Mouse (Mus musculus): ENCODE measurements around the gene Acyp1.
A peak's percentile ranks its signal among the peaks of the same experiment; 100 is the strongest.

The Acyp1 gene

DNA sequence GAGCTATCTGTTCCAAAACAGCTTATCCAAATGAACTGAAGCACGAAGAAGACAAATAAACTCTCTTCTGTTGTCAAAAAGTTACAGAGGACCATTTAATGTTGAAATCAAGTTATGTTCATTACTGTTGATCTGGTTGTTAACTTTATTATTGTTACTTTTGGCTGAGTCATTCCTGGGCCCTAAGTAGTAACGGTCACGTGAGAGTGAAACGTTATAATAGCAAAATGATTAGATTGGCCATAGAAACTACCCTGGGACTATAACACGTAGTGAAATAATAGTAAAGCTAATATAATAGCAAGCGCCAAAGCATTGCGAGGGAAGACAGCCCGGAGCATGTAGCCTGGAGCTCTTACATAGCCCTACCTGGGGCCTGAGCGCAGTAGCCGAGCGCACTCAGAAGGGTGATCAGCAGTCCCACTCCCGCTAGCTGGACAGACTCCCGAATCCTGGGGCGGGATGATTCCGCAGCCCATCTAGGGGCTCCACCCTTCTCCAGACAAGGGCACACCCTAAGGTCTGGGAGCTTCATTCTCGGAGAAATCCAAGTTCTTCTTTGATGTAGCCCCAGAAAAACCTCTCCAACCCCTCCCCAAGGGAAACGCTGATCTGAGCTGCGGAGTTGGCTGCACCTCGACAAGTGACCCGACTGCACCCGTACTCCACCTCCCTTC lies at the start of gene Acyp1:
TSS of gene Acyp1 (minus strand) at position 630 of the 677 bp plus-strand sequence.
- peak; percentile 57 for DNase-seq

GRCm38 (mm10) chr12:85337567-85338311 lies 49.5 kb upstream of the Acyp1 start:
- no peak for DNase-seq

- DNase-seq = no peak
These were observed 41.9 kb upstream of the Acyp1 start for GRCm38 (mm10) chr12:85330153-85330552.

DNA sequence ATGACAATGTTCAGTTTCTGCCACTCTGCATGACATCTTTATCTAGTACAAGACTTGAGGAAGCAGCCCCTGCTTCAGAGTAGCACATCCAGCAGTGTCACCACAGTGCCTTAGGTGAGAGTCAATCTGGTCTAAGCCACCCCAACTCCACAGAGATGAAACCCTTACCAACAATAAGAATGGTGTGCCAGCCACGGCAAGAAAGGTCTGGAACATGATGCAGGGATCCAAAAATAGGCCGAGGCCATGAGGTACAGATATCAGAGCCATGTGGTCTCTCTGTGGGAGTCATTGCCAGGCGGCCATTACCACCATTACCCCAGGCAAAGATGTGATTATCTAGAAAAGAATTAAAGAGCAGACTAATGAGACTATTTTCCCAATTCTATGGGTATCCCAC lies 20.4 kb upstream of the Acyp1 start:
- no peak for DNase-seq

GRCm38 (mm10) chr12:85305247-85305892 lies 17.1 kb upstream of the Acyp1 start:
- DNase-seq = peak; percentile 92

- no peak for DNase-seq
These were observed 16.5 kb upstream of the Acyp1 start for GRCm38 (mm10) chr12:85304725-85305124.

DNA sequence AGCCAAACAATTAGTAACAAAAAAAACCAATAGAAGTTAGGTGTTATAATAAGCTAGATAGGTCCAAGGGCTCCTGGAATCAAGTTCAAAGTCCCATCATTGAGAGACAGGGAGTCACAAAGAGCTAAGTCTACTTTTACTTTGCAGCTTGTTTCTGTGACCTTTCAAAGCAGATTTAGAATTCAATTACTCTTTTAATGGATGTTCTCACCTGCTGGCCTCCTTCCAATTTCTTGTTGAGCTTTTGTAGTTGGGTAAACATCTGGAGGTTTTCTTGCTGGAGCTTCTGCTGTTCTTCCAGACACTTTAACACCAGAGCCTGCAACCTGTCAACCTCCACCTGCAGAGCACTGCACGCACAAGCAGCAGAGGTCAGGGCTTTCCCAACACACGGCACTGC lies 15.0 kb upstream of the Acyp1 start:
- DNase-seq = no peak

- DNase-seq = peak; percentile 26
These were observed 10.6 kb upstream of the Acyp1 start for GRCm38 (mm10) chr12:85298835-85299180.

- DNase-seq = peak; percentile 40
These were observed 10.0 kb upstream of the Acyp1 start for GRCm38 (mm10) chr12:85298127-85298834.

- no peak for DNase-seq
These were observed 9.2 kb upstream of the Acyp1 start for GRCm38 (mm10) chr12:85297345-85297997.

DNA sequence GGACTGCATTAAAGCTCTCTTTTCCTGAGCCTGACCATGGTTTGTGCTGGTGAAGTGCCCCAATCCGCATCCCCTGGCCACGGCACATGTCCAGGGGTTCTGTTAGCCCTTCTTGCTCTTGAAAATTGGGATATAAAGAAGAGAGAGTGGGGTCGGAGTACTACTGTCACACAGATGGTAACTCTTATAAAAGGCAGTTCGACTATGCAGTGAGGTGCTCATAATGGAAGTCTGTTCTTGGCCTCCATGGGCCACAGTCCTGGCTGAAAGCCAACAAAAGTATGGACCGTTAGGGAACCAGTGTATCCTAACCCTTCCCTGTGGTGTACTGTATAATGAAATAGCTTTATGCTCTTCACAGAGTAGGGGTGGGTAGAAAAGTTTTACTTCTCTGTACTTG lies 8.7 kb upstream of the Acyp1 start:
- DNase-seq = no peak

DNA sequence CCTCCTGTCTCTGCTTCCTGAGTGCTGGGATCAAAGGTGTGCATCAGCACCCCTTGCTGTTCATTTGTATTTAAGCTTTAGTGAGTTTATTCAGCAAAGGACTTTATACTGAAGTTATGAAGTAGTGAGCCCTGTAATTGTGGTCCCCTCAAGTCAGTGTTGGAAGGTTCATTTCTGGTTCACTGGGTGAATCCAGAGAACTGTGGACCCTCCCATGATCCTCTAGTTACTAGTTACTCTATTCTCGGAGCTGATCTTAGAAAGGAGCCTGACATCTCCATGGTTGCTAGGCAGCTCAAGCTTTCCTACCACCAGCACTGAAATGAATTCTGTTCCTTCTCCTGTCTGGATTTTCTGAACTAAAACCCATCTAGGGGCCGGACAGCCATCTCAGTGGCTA lies 7.3 kb upstream of the Acyp1 start:
- DNase-seq = no peak

- no peak for DNase-seq
These were observed 4.7 kb upstream of the Acyp1 start for GRCm38 (mm10) chr12:85292906-85293305.

GRCm38 (mm10) chr12:85292288-85292687 lies 4.0 kb upstream of the Acyp1 start:
- DNase-seq = no peak

GRCm38 (mm10) chr12:85291541-85291940 lies 3.3 kb upstream of the Acyp1 start:
- no peak for DNase-seq

GRCm38 (mm10) chr12:85290633-85291032 lies 2.4 kb upstream of the Acyp1 start:
- DNase-seq = peak; percentile 38

- DNase-seq = peak; percentile 61
These were observed 1.1 kb upstream of the Acyp1 start for GRCm38 (mm10) chr12:85289157-85290000.

DNA sequence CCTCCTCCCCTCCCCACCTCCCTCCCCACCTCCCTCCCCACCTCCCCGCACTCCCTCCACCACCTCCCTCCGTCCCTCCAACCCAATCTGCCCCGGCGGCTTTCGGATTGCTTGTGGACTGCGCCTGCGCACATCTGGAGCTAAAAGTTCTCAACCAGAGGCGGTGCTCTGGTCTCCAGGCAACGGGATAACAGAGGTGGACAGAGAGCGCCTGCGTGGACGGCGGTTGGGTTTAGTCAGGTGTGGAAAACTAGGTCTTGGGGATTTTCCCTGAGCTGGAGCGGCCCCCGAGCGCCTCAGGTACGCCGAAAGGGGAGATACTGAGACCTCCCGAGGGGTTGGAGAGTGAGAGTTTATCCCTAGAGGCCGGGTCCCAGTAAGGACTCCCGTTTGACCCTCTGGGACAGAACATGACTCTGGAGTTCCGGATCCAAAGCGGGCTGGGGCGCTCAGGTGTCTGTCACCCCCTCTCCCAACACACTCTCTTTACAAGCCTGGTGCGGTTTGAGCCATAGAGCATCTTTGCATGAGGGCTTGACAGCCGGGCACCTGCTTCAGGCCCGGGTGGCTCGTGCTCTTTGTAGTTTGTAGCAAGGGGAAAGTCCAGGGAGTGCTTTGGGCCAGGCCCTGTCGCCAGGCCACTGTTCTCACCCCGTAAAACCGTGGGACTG lies 383 bp upstream of the Acyp1 start, which contains the start of gene Zc2hc1c:
TSS of gene Zc2hc1c (plus strand) at position 106 of the 671 bp plus-strand sequence.
- DNase-seq = peak; percentile 96

DNA sequence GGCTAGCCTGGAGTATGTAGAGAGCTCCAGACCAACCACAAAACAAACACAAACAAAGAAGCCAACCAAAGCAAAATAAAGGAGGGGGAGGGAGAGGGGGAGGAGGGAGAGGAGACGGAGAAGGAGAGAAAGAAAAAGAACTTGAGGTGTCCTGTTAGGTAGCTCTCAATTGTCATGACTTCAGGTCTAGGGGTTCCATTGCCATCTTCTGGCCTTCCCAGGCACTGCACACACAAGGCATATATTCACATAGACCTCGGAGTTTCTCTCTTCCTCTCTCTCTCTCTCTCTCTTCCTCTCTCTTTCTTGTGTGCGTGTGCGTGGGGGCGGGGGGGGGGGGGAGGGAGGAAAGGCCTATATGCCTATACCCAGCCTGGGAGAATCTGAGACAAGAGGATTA lies 1.3 kb downstream of the Acyp1 start:
- peak; percentile 57 for DNase-seq

GRCm38 (mm10) chr12:85284996-85285395 lies 3.2 kb downstream of the Acyp1 start:
- no peak for DNase-seq

- DNase-seq = no peak
These were observed 3.9 kb downstream of the Acyp1 start for GRCm38 (mm10) chr12:85284331-85284730.

Measured in kidney, postnatal 10 days (tissue).